Mouse (Mus musculus) effector memory CD4-positive, alpha-beta T cell, adult 7 months (primary cell): Measurements from ENCODE around the gene Bdnf. TPM values are rescaled to one million over a fixed set of nuclear protein-coding genes. Genes with fewer than 3 reads are reported as not detected.

Experiments
- polyA plus RNA-seq: library from polyadenylated mRNA; unstranded; fragments of 100-300 nt; shearing (Covaris generic); gene quantifications from one replicate; pipeline ENCODE4 v1.2.1, GENCODE M21; 2017

Gene Bdnf
- not detected for polyA plus RNA-seq

DNA sequence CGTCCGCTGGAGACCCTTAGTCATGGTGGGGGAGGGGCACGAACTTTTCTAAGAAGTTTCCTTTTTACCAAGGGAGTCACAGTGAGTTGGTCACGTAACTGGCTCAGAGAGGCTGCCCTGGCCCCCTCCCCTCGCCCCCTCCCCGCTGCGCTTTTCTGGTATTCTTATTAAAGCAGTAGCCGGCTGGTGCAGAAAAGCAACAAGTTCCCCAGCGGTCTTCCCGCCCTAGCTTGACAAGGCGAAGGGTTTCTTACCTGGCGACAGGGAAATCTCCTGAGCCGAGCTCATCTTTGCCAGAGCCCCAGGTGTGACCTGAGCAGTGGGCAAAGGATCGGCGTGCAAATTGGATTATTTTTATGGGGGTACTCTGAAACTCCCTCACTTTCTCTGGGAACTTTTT is at the start of gene Bdnf:
TSS of gene Bdnf (plus strand) at position 169 of the 400 bp plus-strand sequence.

Other genes starting within 250 kb of the Bdnf start
- gene Lin7c, start 216.2 kb downstream of the Bdnf start, polyA plus RNA-seq, result 83.3 TPM
- gene Lgr4, start 242.9 kb downstream of the Bdnf start, polyA plus RNA-seq, result 0.43 TPM